In the genomic region with DNA sequence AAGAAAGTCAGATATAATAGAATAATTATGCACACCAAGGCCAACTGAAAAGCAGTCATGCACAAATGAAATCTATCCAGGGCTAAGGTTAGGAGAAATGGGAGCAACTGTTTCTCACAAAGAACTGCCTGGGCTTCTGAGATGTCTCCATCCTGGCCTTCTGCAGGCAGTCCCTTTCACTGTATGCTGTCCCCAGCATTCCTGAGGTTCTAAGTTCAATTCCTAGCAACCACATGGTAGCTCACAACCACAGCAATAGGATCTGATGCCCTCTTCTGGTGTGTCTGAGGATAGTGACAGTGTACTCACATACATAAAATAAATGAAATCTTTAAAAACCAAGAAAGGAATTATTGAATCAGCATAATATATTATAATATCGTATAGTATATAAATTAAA, we compare ENCODE assay signal across 21 mouse cellular contexts.
DNase-seq lines count a peak whose midpoint lies in the region; ATAC-seq and TF ChIP-seq lines count a peak whose summit lies in the region.
"Had no signal": no experiment of that assay in that cellular context is flagged by ENCODE, and none has a peak within 500 bp of the region (broad histone marks: within the 10 kb centered on the region; RNA-seq: fewer than 3 reads in every experiment).

No protein-coding gene starts in this region.

- peak; percentile 68; the same call in 1 of the 2 replicates for ATAC-seq in hindbrain, embryonic 12.5 days (ENCODE audit: low FRiP score)
- no peak for ATAC-seq in hindbrain, embryonic 13.5 days (ENCODE audit: low FRiP score)
- ATAC-seq in neural tube, embryonic 11.5 days (ENCODE audit: insufficient read depth, low FRiP score, low TSS enrichment) = peak; percentile 56; the same call in 1 of the 2 replicates
- ATAC-seq in neural tube, embryonic 15.5 days (ENCODE audit: low FRiP score) = no peak
- 0 out of 2 replicates have a peak, but pooled peaks have one; percentile 55 for ATAC-seq in forebrain, embryonic 15.5 days (replicated peaks)
- ATAC-seq in megakaryocyte-erythroid progenitor cell, adult 5-6 weeks (replicated peaks; ENCODE audit: low FRiP score, low TSS enrichment, poor library complexity, severe bottlenecking) = no peak
- ATAC-seq in stomach, postnatal 0 days (ENCODE audit: low FRiP score, low TSS enrichment) = no peak
- ATAC-seq: intestine, postnatal 0 days; lung, postnatal 0 days had no signal

- no peaks in the 10 kb centered on the region for H3K9me3 ChIP-seq in hindbrain, embryonic 12.5 days (replicated peaks)
- no peaks in the 10 kb centered on the region for H3K9me3 ChIP-seq in hindbrain, embryonic 13.5 days
- H3K9me3 ChIP-seq in neural tube, embryonic 11.5 days (ENCODE audit: control insufficient read depth, low read length) = no peaks in the 10 kb centered on the region
- H3K9me3 ChIP-seq in neural tube, embryonic 15.5 days (replicated peaks) = no peaks in the 10 kb centered on the region
- H3K9me3 ChIP-seq in forebrain, embryonic 15.5 days = no peaks in the 10 kb centered on the region
- no peaks in the 10 kb centered on the region for H3K9me3 ChIP-seq in stomach, postnatal 0 days (ENCODE audit: control insufficient read depth, low read length)
- H3K9me3 ChIP-seq: embryonic facial prominence, embryonic 13.5 days; heart, embryonic 10.5 days; hindbrain, embryonic 15.5 days; limb, embryonic 15.5 days had no signal

- H3K4me3 ChIP-seq in hindbrain, embryonic 12.5 days = no peak overlapping the region
- no peak overlapping the region for H3K4me3 ChIP-seq in hindbrain, embryonic 13.5 days
- H3K4me3 ChIP-seq in neural tube, embryonic 11.5 days (ENCODE audit: low read depth, low read length) = no peak overlapping the region
- H3K4me3 ChIP-seq in neural tube, embryonic 15.5 days (replicated peaks) = no peak overlapping the region
- no peak overlapping the region for H3K4me3 ChIP-seq in forebrain, embryonic 15.5 days
- H3K4me3 ChIP-seq in stomach, postnatal 0 days (ENCODE audit: low read depth, low read length) = no peak overlapping the region
- H3K4me3 ChIP-seq: embryonic facial prominence, embryonic 13.5 days; heart, embryonic 10.5 days; hindbrain, embryonic 15.5 days; limb, embryonic 15.5 days had no signal

- TF ChIP-seq EP300 in stomach, postnatal 0 days (optimal IDR thresholded peaks at IDR 0.05) = no peak

- no peaks in the 10 kb centered on the region for H3K4me1 ChIP-seq in hindbrain, embryonic 12.5 days
- H3K4me1 ChIP-seq in hindbrain, embryonic 13.5 days (replicated peaks) = no peaks in the 10 kb centered on the region
- H3K4me1 ChIP-seq in neural tube, embryonic 11.5 days (ENCODE audit: control insufficient read depth, insufficient read depth, low read length) = no peaks in the 10 kb centered on the region
- no peaks in the 10 kb centered on the region for H3K4me1 ChIP-seq in neural tube, embryonic 15.5 days
- no peaks in the 10 kb centered on the region for H3K4me1 ChIP-seq in forebrain, embryonic 15.5 days
- H3K4me1 ChIP-seq in stomach, postnatal 0 days (replicated peaks; ENCODE audit: control insufficient read depth, insufficient read depth) = no peaks in the 10 kb centered on the region
- H3K4me1 ChIP-seq: embryonic facial prominence, embryonic 13.5 days; hindbrain, embryonic 15.5 days; limb, embryonic 15.5 days had no signal

- H3K27me3 ChIP-seq in hindbrain, embryonic 12.5 days = no peaks in the 10 kb centered on the region
- H3K27me3 ChIP-seq in hindbrain, embryonic 13.5 days = no peaks in the 10 kb centered on the region
- H3K27me3 ChIP-seq in neural tube, embryonic 11.5 days (ENCODE audit: control insufficient read depth, insufficient read depth, low read length) = no peaks in the 10 kb centered on the region
- no peaks in the 10 kb centered on the region for H3K27me3 ChIP-seq in neural tube, embryonic 15.5 days (replicated peaks)
- no peaks in the 10 kb centered on the region for H3K27me3 ChIP-seq in forebrain, embryonic 15.5 days
- H3K27me3 ChIP-seq in stomach, postnatal 0 days (ENCODE audit: control insufficient read depth, insufficient read depth, low read length) = no peaks in the 10 kb centered on the region
- H3K27me3 ChIP-seq: embryonic facial prominence, embryonic 13.5 days; hindbrain, embryonic 15.5 days; limb, embryonic 15.5 days had no signal

- no peak overlapping the region for H3K4me2 ChIP-seq in hindbrain, embryonic 12.5 days (replicated peaks)
- H3K4me2 ChIP-seq in hindbrain, embryonic 13.5 days = no peak overlapping the region
- H3K4me2 ChIP-seq in neural tube, embryonic 11.5 days (ENCODE audit: low read depth) = no peak overlapping the region
- H3K4me2 ChIP-seq in neural tube, embryonic 15.5 days = no peak overlapping the region
- no peak overlapping the region for H3K4me2 ChIP-seq in forebrain, embryonic 15.5 days (replicated peaks)
- no peak overlapping the region for H3K4me2 ChIP-seq in stomach, postnatal 0 days (replicated peaks; ENCODE audit: low read depth)
- H3K4me2 ChIP-seq: embryonic facial prominence, embryonic 13.5 days; hindbrain, embryonic 15.5 days; limb, embryonic 15.5 days had no signal

- DNase-seq in neural tube, embryonic 11.5 days (ENCODE audit: low spot score) = peak; percentile 13
- DNase-seq in stomach, postnatal 0 days (ENCODE audit: low spot score) = no peak
- DNase-seq: adrenal gland, adult 2 months; cerebellum, adult 8-10 months; gastrocnemius, postnatal 14 days; layer of hippocampus, postnatal 36 days; right cerebral cortex, postnatal 14 days; spleen, adult 18-20 months; thymus, postnatal 4 days had no signal

- WGBS in hindbrain, embryonic 12.5 days = 81% methylated on average over 1 of the region's 1 CpGs
- WGBS in hindbrain, embryonic 13.5 days = 77% methylated on average over 1 of the region's 1 CpGs
- WGBS in neural tube, embryonic 11.5 days = 84% methylated on average over 1 of the region's 1 CpGs
- 93% methylated on average over 1 of the region's 1 CpGs for WGBS in neural tube, embryonic 15.5 days
- 94% methylated on average over 1 of the region's 1 CpGs for WGBS in forebrain, embryonic 15.5 days
- WGBS in stomach, postnatal 0 days = 89% methylated on average over 1 of the region's 1 CpGs

- TF ChIP-seq CTCF in stomach, postnatal 0 days (IDR thresholded peaks at IDR 0.05; ENCODE audit: low read depth) = no peak

- no peak overlapping the region for H3K9ac ChIP-seq in hindbrain, embryonic 12.5 days
- H3K9ac ChIP-seq in hindbrain, embryonic 13.5 days = no peak overlapping the region
- no peak overlapping the region for H3K9ac ChIP-seq in neural tube, embryonic 11.5 days (ENCODE audit: low read length)
- H3K9ac ChIP-seq in neural tube, embryonic 15.5 days (replicated peaks) = no peak overlapping the region
- H3K9ac ChIP-seq in forebrain, embryonic 15.5 days (replicated peaks) = no peak overlapping the region
- no peak overlapping the region for H3K9ac ChIP-seq in stomach, postnatal 0 days (ENCODE audit: low read length)
- H3K9ac ChIP-seq: embryonic facial prominence, embryonic 13.5 days; hindbrain, embryonic 15.5 days; limb, embryonic 15.5 days had no signal

- no peaks in the 10 kb centered on the region for H3K36me3 ChIP-seq in hindbrain, embryonic 12.5 days
- no peaks in the 10 kb centered on the region for H3K36me3 ChIP-seq in hindbrain, embryonic 13.5 days
- H3K36me3 ChIP-seq in neural tube, embryonic 11.5 days (ENCODE audit: control insufficient read depth, insufficient read depth, low read length) = no peaks in the 10 kb centered on the region
- H3K36me3 ChIP-seq in neural tube, embryonic 15.5 days = no peaks in the 10 kb centered on the region
- H3K36me3 ChIP-seq in forebrain, embryonic 15.5 days = no peaks in the 10 kb centered on the region
- H3K36me3 ChIP-seq in stomach, postnatal 0 days (ENCODE audit: control insufficient read depth, insufficient read depth, low read length) = no peaks in the 10 kb centered on the region
- H3K36me3 ChIP-seq: embryonic facial prominence, embryonic 13.5 days; heart, embryonic 10.5 days; hindbrain, embryonic 15.5 days; limb, embryonic 15.5 days had no signal

- no peak overlapping the region for H3K27ac ChIP-seq in hindbrain, embryonic 12.5 days
- no peak overlapping the region for H3K27ac ChIP-seq in hindbrain, embryonic 13.5 days
- H3K27ac ChIP-seq in neural tube, embryonic 11.5 days (ENCODE audit: low read depth, low read length) = no peak overlapping the region
- H3K27ac ChIP-seq in neural tube, embryonic 15.5 days (replicated peaks) = no peak overlapping the region
- no peak overlapping the region for H3K27ac ChIP-seq in forebrain, embryonic 15.5 days (replicated peaks)
- no peak overlapping the region for H3K27ac ChIP-seq in stomach, postnatal 0 days (replicated peaks)
- H3K27ac ChIP-seq: embryonic facial prominence, embryonic 13.5 days; heart, embryonic 10.5 days; hindbrain, embryonic 15.5 days; kidney, postnatal 0 days; limb, embryonic 15.5 days had no signal

Comparison
In these comparisons a context has a peak if more than half of its experiments do, and no peak if none do; other contexts are left out.
1. ATAC-seq: peak in hindbrain, embryonic 12.5 days (single experiment), neural tube, embryonic 11.5 days (single experiment) and forebrain, embryonic 15.5 days (single experiment); none in hindbrain, embryonic 13.5 days (single experiment), neural tube, embryonic 15.5 days (single experiment), megakaryocyte-erythroid progenitor cell, adult 5-6 weeks (single experiment) and stomach, postnatal 0 days (single experiment).